In the genomic region with DNA sequence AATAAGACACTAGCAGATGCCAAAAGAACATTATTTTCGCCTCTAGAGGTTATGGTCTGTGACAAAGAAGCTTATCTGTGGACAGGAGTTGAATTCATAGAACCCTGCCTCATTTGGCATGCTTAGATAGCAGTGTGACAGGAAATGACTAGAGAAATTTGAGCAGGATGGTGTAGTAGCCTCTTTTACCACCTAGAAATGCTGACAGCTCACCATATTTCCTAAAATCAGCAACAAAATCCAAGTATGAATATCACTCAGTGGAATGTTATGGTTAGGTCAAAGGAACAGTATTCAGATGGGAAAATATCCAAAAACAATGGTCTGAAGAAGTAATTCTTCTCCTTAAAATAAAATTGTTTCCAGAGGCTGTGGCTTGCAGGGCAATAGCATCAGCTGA, we compare ENCODE assay signal across 9 mouse cellular contexts.
"Had no signal": no experiment of that assay in that cellular context is flagged by ENCODE, and none has a peak within 500 bp of the region (broad histone marks: within the 10 kb centered on the region; RNA-seq: fewer than 3 reads in every experiment).

No protein-coding gene starts in this region.

- ATAC-seq: liver, embryonic 12.5 days; midbrain, embryonic 16.5 days had no signal

- DNase-seq: kidney, postnatal 25 days; layer of hippocampus, adult 9-11 months; layer of hippocampus, postnatal 36 days; lung, embryonic 14.5 days; lung, postnatal 14 days; right cerebral cortex, postnatal 14 days; thymus, postnatal 4 days had no signal
